Mouse (Mus musculus): ENCODE results near the gene Unc45b.

DNA sequence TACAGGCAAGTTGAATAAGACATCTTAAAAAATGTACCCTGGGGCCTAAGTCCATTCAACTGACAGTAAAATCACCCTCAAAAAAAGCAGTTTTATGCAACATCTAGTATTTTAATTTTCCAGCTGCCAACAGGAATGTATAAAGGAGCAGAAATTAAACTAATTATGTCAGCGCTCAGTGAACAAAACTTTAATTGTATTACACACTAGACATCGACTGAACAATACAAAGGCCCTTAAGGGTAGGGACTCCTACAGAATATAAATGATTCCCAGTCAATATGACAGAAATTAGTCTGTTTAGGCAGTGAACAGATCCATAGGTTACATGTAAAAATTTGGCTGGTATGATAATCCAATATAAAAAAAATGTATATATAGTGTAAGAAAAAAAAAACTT lies 47.3 kb upstream of the Unc45b start:
- TF ChIP-seq CTCF (IDR thresholded peaks at IDR 0.05; ENCODE audit: control insufficient read depth, insufficient read depth, insufficient replicate concordance, low read depth, low read length) (no peak), POLR2A (IDR thresholded peaks at IDR 0.05; ENCODE audit: control insufficient read depth, low read depth, low read length) (no peak)

Measured in testis, adult 2 months (tissue).